Mouse (Mus musculus): Measurements from ENCODE around the gene Zfp607a. TPM values are rescaled to one million over a fixed set of nuclear protein-coding genes. Genes with fewer than 3 reads are reported as not detected.

Zfp607a gene
- 9.1 to 11.3 TPM (median 10.1 TPM) in 4 replicates for total RNA-seq (2023; ENCODE audit: inconsistent age)

DNA sequence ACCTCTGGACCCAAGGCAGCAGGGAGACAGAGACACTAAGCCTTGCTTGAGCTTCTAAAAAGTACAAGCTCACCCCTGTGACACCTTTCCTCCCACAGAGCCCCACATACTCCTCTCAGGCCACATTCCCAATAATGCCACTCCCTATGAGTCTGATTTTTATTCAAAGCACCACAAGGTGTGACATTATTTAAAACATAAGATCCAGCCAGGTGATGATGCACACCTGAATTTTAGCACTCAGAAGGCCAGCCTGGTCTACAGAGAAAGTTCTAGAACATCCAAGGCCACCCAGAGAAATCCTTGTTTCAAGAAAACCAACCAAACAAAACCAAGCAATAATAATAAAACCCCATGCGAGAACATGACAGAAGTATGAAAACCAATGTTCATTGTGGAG lies at the start of gene Zfp607a:
Gene Zfp607a (plus strand): TSS at position 301 of the 400 bp plus-strand sequence.

DNA sequence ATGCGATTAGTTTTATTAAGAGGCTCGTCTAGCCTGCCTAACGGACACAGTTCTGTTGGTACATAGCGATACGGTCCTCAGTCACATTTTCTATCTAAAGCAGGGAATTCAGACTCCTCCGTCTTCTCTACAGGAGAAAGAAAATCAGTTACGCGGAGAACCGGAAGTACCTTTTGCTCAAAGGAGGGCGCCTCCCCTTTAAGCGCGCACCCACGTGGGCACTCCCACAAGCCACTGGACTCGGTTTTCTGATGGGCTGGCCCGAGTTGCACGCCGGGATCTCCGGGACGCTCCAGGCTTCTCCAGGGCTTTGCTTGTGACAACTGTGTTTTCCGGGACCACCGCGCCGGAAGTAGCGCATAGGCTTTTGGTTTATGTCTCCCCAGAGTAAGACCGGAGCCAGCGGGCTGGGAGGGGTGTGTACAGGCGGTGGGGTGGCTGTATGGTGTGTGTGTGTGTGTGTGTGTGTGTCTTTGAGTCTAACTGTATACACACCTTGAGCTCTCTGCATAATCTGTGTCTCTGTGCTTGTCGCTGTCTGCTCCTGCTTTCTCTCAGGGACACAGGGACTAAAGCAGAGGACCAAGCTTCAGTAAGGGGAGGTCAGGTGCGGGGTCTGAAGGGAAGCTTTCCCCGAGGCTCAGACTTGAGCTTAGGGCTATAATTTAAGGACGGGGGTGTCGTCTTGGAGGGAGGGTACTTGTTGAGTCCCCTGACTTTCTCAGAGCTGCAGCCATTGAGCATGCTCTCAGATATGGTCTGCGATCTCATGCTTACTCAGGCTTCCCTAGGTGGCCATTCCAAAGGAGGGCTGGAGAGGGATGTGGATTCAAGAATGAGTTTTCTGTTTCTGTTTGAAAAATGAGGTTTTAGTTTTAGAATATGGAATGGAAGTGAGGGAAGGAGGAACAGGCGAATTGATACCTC lies 18.7 kb upstream of the Zfp607a start, which contains the start of gene Zfp59:
Gene Zfp59 (plus strand): TSS at position 285 of the 927 bp plus-strand sequence.

DNA sequence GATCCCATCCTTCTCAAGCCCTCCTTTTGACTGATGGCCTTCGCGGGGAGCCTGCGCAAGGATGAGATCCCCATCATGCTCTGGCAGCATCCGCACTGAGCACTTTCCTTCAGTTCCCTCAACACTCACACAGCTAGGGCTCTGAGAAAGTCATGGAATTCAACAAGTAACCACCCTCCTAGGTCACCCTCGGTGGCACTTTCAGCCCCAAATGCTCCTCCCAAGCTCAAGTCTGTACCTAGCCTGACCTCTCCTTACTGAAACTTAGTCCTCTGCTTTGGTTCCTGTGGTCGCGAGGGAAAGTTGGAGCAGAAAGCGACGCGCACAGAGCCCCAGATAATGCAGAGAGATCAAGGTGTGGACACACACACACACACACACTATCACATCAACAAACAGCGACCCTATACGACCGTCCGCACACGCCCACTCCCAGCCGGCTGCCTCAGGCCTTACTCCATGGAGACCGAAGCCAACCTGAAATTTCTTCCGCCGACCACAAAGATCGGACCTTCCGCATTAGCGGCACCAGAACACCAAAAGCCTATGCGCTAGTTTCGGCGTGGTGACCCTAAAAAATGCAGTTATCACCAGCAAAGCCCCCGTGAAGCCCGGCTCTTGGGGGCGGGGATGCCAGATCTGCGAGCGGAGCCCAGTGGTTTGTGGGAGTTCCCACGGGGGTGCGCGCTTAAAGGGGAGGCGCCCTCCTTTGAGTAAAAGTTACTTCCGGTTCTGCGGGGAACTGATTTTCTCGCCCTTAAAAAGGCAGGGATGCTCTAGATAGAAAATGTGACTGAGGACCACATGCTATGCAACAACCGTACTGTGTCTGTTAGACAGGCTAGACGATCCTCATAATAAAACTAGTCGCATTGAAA lies 71.7 kb downstream of the Zfp607a start, which contains the start of gene Zfp974:
Gene Zfp974 (minus strand): TSS at position 643 of the 878 bp plus-strand sequence.

Other genes starting within 250 kb of the Zfp607a start
- gene Ttc9b, start 203.6 kb upstream of the Zfp607a start, total RNA-seq (2023; ENCODE audit: inconsistent age) = not detected in 4 replicates
- 13.9 to 17.6 TPM (median 15.9 TPM) in 4 replicates for gene Map3k10, start 182.9 kb upstream of the Zfp607a start, total RNA-seq (2023; ENCODE audit: inconsistent age)
- gene Zfp607b, start 168.2 kb upstream of the Zfp607a start, total RNA-seq (2023; ENCODE audit: inconsistent age) = 0.83 to 2.7 TPM (median 1.5 TPM) in 4 replicates
- gene Zfp60, start 126.1 kb upstream of the Zfp607a start, total RNA-seq (2023; ENCODE audit: inconsistent age) = 12.9 to 15.2 TPM (median 14.2 TPM) in 4 replicates
- gene Zfp626, start 50.3 kb upstream of the Zfp607a start, total RNA-seq (2023; ENCODE audit: inconsistent age) = 7.8 to 10.6 TPM (median 8.2 TPM) in 4 replicates
- 4.5 to 6.6 TPM (median 5.2 TPM) in 4 replicates for gene Zfp59, start 18.9 kb upstream of the Zfp607a start, total RNA-seq (2023; ENCODE audit: inconsistent age)
- 15.6 to 17.3 TPM (median 16.5 TPM) in 4 replicates for gene Zfp974, start 71.9 kb downstream of the Zfp607a start, total RNA-seq (2023; ENCODE audit: inconsistent age)
- gene Zfp780b, start 121.6 kb downstream of the Zfp607a start, total RNA-seq (2023; ENCODE audit: inconsistent age) = 10.3 to 12.3 TPM (median 11.8 TPM) in 4 replicates
- 7.4 to 12.5 TPM (median 9.7 TPM) in 4 replicates for gene Zfp850, start 156.6 kb downstream of the Zfp607a start, total RNA-seq (2023; ENCODE audit: inconsistent age)
- gene Psmc4, start 192.6 kb downstream of the Zfp607a start, total RNA-seq (2023; ENCODE audit: inconsistent age) = 110 to 133 TPM (median 123 TPM) in 4 replicates
- not detected in 4 replicates for gene Fcgbp, start 213.7 kb downstream of the Zfp607a start, total RNA-seq (2023; ENCODE audit: inconsistent age)

Data from B cell, adult (primary cell).